Mouse (Mus musculus) neutrophil, adult 65 days (primary cell): Measurements from ENCODE around the gene B3galnt2. TPM values are rescaled to one million over a fixed set of nuclear protein-coding genes. Genes with fewer than 3 reads are reported as not detected.

Experiments used
- total RNA-seq: library from RNA; stranded (reverse); gene quantifications from 2 replicates; pipeline ENCODE4 v1.2.4, GENCODE M21; 2023

Gene B3galnt2
- total RNA-seq: 8.8 and 12.8 TPM in 2 replicates

DNA sequence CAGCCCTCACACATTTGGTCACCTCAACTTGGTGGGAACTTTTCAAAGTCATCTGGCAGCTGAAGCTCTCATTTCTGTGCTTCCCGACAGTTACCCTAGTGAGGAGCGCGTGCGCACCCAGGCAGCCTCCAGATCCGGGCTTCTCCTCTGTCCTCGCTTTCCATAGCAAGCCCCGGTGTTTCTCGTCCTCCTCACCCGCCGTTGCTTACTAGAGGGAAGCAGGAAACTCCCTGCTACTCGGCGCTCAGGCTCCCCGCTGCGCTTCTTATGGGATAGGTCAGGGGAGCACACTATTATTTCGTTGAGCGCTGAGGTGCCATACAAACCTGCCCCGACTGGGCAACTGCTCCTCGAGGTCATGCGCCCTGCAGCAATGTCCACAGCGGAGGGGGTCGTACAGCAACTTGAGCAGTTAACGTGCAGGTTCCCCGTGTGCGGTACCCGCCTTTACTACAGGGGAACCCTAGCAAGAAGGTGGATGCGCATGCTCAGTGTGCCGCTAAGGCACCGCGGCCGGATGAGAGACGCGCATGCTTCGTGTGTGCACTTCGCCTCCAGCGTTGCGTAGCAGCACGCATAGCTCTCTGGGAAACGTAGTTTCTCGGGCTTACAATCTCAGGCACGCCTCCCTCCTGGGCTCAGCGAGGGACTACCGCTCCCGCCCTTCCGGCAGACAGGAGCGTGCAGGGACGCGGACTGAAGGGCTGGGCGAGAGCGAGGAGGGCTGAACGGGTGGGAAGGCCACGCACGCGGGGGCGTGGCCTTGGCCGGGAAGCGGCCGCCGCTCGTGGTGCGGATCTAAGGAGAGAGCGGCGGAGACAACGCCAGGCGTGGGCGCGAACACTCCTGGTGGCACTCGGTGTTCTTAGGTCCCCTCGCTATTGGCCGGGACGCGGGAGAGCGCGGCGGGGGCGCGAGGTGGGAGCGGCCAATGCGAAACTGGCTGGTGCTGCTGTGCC, at the start of gene B3galnt2:
TSS of gene B3galnt2 (plus strand) at position 596 of the 959 bp plus-strand sequence.

DNA sequence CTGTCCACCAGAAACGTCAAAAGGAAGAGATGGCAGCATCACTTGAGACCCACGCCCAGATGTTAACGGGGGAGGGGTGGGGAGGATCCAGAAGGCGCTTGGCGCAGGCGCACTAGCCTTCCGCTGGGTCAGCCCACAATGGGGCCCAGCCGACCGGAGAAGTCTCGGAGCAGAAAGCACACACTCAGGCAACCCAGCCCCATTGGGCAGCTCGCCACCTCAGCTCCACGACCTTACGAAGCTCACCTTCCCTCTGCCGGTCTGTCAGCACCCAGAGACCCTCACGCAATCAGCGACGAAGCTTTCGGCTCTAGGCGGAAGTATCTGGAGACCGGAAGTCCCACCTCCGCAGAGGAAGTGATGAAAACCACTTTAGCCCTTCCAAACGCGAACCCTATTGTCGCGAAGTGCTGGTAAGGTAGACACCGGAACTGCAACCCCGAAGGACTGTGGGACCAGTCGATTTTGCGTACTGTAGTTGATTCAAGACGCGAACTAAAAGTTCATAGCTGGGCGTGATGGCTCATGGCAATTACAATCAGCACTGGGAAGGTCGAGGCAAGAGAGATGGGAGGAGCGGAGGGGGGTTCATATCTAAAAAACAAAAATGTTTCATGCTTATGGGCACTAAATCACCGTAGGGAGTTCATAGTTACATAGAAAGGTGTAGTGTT, 85.2 kb downstream of the B3galnt2 start, which contains the start of gene Tbce:
TSS of gene Tbce (minus strand) at position 347 of the 674 bp plus-strand sequence.

Other genes with a start within 250 kb of the B3galnt2 start
- 0.13 TPM in 1 of 2 replicates, not detected in the other for gene Gng4, start 170.4 kb upstream of the B3galnt2 start, total RNA-seq
- gene Tbce, start 85.2 kb downstream of the B3galnt2 start, total RNA-seq: 64.4 and 92.2 TPM in 2 replicates
- 63.3 and 104 TPM in 2 replicates for gene Arid4b, start 108.8 kb downstream of the B3galnt2 start, total RNA-seq
- 21.8 and 24.7 TPM in 2 replicates for gene Ggps1, start 109.0 kb downstream of the B3galnt2 start, total RNA-seq